Mouse (Mus musculus): ENCODE measurements at regions not wholly inside any gene's neighbourhood (a gene's known extent, or its start where the extent isn't known, plus 50 kb on each side); places are given as distances from the start of the nearest gene placed in this dataset.

DNA sequence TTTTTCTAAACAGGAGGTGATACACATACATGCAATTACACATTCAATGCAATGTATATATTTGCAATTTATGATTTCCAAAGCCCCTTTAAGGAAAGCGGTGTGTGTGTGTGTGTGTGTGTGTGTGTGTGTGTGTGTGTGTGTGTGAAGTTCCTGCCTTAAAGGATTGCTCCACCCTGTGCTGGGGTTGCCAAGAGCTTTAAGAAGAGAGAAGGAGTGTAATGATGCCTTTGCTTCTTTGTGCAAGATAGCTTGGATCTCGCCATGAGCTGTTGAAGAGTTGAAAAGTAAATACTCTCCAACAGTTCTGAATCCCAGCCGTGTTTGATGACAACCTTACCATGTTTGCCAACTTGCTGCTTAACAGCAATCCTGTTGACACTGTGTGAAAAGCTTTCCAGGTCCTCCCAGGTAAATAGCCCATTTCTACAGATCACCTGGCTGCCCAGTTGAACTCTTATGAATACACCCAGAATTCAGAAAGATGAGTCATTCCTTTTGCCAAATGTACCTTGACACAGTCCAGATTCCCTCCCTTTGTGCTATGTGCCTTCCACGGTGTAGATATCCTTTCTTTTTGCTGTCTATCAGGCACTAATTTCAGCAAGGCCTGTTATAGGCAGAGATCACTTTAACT is 216.3 kb downstream of the Ikzf2 start:
- DNase-seq (ENCODE audit: inconsistent ontology term), result no peak

- no peak for DNase-seq (ENCODE audit: inconsistent ontology term)
These were observed 217.7 kb downstream of the Ikzf2 start for GRCm38 (mm10) chr1:69469158-69469901.

DNA sequence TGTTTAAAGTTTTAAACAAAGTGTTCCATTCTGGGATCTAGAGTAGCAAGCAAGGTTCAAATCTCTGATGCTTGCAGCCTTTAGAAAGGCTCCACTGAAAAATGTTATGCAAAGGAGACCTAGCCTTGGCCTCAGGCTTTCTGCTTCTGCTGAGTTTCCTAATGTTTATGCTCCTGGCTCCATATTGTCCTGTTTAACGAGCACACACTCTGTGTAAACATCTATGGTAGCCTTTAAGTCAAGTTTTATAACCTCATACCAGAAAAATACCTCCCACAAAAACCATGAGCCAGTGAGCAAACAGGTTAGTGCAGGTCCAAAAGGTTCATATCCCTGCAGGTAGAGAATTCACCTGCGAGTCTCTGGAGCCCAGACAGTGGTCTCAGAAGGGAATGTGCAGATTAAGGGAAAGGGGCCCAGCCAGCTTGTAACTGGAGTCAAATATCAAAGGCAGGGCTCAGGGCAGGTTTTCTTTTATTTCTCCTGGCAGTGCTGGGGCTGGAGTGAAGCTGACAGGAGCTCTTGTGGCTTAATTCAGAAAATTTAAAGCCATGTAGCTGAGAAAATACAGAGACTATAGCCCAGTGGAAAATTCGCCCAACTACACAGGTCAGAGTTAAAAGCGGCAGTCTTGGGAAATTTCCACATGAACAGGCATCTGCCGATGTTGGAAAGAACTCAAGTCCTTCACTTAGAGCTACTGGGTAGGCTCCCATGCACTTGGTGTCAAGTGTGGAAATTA is 220.3 kb downstream of the Ikzf2 start:
- DNase-seq (ENCODE audit: inconsistent ontology term), result no peak

DNA sequence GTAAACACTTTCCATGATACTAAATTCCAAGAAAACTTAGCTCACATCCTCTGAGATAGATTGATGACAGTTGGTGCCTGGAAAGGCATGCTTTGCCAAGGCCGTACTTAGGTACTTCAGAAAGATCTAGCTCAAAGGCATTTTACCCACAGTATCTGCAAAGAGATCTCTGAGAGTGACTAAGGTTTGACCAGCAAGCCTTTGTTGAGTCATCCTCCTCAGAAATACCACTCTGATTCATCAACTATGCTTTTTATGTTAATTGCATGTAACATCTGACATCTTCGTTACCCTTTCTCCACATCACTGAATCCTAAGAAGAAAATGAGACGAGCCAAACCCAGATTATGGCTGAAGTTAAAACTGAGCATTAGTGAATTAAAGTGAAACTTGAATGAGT is 225.9 kb downstream of the Ikzf2 start:
- DNase-seq (ENCODE audit: inconsistent ontology term), result peak; percentile 82

DNA sequence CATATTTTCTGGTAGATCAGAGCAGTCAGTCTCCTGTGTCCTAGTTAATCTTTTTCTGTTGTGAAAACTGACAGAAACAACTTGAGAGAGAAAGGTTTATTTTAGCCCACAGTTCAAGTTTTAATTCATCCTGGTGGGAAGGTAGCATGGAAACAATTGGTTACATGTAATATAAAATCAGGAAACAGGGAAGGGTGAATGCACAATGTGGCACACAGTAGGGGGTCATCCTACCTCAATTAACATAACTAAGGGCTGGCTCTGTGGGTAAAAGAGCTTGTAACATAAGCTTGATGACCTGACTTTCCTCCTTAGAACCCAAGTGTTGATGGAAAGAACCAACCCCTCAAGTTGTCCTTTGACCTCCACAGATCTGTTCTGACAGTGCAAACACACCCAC is 227.1 kb downstream of the Ikzf2 start:
- DNase-seq (ENCODE audit: inconsistent ontology term), result no peak

DNA sequence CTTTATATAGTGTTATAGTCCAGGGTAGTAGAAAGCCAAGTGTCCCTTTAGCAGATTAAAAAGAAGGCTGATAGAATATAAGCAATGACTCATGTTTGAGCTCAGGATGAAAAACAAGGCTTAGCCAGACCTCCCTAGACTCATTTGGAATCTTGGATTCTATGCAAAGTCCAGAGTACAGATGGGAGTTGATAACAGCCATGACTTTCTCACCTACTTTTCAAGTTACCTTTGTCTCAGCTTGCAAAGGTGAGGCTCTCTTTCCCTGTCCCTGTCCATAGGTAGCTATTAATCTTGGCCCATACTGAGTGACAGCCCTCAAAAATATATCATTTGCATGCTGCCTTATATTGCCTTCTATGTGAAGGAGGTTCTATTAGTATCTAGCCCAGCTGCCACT is 229.6 kb downstream of the Ikzf2 start:
- no peak for DNase-seq (ENCODE audit: inconsistent ontology term)

DNA sequence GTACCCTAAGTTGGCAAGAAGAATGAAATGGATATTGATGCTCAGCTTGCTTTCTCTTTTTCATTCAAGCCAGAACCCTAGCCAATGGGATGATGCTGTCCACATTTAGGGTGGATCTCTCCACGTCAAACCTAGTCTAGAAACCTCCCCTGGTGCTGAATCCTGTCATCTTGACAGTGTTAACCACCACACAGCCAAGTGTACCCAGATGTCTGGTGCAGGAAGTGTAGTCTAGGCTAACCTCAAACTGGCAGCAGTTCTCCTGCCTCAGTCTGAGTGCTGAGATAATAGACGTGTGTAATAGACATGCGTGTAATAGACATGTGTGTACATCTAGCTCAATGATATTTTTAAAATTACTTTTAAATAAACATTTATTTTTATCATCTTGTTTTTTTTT is 233.1 kb downstream of the Ikzf2 start:
- DNase-seq (ENCODE audit: inconsistent ontology term), result no peak

GRCm38 (mm10) chr1:69452910-69453309 is 234.1 kb downstream of the Ikzf2 start:
- peak; percentile 96 for DNase-seq (ENCODE audit: inconsistent ontology term)

- DNase-seq (ENCODE audit: inconsistent ontology term), result no peak
These were observed 236.6 kb downstream of the Ikzf2 start for GRCm38 (mm10) chr1:69450455-69450854.

DNA sequence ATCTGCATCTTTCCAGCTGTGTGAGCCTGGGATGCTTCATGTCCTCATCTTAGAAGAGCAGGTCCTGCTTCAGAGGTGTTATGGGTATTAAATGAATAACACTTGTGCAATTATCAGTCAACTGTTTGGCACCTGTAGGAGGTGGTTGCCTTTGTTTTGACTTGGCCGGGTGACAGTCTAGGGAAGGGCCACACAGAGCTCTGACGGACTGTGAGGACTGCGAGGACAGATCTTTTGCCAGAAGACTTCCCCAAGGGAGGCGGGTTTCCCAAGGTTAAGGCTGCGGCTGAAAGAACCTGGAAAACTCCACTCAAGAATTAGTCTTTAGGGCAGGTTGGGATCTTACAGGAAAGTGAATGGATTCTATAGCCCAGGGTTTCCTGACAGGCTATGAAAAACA is 239.8 kb downstream of the Ikzf2 start:
- DNase-seq (ENCODE audit: inconsistent ontology term), result no peak

GRCm38 (mm10) chr1:69444722-69445121 is 242.3 kb downstream of the Ikzf2 start:
- no peak for DNase-seq (ENCODE audit: inconsistent ontology term)

GRCm38 (mm10) chr1:69443466-69443865 is 243.6 kb downstream of the Ikzf2 start:
- no peak for DNase-seq (ENCODE audit: inconsistent ontology term)

DNA sequence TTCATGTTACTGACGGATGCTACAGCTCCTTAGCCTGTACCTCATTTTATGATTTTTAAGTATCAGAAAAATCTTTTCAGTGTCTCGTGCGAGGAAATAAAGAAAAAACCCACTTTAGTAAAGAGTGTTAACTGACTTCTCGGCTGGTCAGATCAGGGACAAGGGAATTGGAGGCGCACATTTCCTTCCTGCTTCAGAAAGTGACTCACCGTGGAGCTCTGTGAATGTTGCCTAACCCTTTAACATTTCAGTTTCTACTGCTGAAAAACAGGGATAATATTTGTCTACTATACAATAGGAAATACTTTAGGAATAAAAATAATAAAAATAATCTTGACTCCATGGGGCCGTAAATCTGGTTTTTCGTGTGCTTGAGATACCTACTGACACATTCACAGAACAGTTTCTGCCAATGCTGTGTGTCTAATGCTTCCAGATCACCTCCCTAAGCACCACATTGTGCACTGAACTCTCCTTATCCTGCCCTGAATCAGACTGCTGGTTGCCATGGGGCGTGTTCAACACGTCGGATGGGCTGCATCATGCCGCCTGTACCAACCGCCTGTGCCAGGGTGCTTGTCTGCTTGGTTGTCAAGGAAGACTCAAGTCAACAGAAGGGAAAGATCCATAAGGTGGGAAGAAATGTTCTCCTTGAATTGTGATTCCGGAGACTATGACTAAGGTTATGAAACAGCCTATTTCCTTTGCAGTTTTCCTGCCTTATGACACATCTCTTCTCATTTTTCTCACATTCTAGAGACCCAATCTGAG is 246.3 kb downstream of the Ikzf2 start:
- DNase-seq (ENCODE audit: inconsistent ontology term), result no peak

- DNase-seq (ENCODE audit: inconsistent ontology term), result no peak
These were observed 250.0 kb downstream of the Ikzf2 start for GRCm38 (mm10) chr1:69437042-69437441.

DNA sequence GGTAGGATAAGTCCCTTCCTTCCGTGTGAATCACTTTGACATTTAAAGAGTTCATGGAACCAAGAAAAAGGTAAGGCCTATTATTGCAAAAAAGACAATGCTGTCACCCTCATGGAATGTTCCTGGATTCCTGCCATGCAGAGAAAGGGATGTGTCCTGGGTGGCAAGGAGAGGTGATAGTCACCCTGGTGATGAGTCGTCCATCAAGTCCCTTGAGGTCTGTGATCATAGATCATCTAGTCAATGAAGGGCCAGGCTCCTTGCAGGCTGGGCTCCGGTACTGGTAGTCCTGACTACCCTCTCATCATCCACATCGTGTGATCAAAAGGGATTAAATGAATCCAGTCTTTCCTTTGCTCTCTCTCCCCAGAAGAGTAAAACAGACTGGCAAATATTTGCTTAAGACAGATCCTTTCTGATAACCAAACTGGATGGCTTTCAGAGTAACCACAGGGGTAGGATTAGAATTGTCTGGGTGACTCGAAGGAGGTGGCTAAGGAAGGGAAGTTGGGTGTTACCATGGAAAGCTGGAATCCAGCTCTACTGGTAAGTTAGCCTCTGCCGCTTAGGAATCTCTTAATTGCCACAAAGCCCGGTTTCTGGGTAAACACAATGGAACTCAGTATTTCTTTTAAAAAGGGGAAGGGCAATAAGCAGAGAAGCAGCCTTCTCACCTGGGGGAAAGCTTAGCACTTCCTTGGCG is 253.2 kb downstream of the Ikzf2 start:
- DNase-seq (ENCODE audit: inconsistent ontology term), result peak; percentile 36

DNA sequence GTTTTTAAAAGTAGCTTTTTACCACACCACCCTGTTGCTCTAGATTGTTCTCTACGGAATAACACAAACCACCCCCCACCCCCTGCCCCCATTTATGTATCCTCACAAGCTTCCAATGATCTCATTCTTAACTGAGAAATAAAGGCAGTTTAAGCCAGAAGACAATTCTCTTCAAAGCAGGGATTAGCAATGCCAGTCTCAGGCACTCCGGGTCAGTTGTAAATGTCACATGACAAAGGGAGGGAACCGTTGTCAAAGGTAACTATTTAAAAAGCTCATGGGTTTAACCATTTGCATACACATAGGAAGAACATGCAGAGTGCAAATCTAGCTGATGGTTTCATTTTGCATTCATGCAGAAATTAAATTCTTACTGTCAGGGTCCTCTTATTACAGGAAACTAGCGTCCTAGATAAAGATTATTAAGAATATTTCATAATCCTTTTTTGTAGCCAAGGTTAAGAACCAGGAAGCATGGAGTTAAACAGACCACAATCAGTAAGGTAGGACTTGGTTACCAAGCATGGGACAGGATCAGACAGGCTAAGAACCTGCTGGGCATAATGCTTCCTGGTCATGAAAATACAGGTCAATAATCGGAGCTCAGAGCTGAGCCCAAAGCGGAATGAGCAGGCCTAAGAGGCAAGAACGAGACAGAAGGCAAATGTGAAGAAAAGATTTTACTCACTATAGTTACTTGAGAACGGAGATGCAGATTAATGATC is 256.2 kb downstream of the Ikzf2 start:
- DNase-seq (ENCODE audit: inconsistent ontology term), result no peak

- peak; percentile 47 for DNase-seq (ENCODE audit: inconsistent ontology term)
These were observed 257.4 kb downstream of the Ikzf2 start for GRCm38 (mm10) chr1:69429632-69430031.

- peak; percentile 64 for DNase-seq (ENCODE audit: inconsistent ontology term)
These were observed 289.4 kb downstream of the Ikzf2 start for GRCm38 (mm10) chr1:69397676-69398075.

GRCm38 (mm10) chr1:69382374-69382773 is 274.5 kb upstream of the Erbb4 start:
- DNase-seq (ENCODE audit: inconsistent ontology term), result no peak

- no peak for DNase-seq (ENCODE audit: inconsistent ontology term)
These were observed 271.9 kb upstream of the Erbb4 start for GRCm38 (mm10) chr1:69379741-69380140.

Measured in Muller cell, postnatal 12 days (primary cell).